Mouse (Mus musculus) C2C12 (cell line): ENCODE data around the gene Ccn2. TPM values are rescaled to one million over a fixed set of nuclear protein-coding genes. Genes with fewer than 3 reads are reported as not detected.

Experiments
- H3K27me3 ChIP-seq: one replicate; pipeline ENCODE4 v1.6.1; 2011; ENCODE audit not compliant: control insufficient read depth, insufficient read depth, insufficient read length
- H3K36me3 ChIP-seq: one replicate; pipeline ENCODE4 v1.6.1; 2011; ENCODE audit not compliant: control insufficient read depth, insufficient read depth
- H3K4me3 ChIP-seq: one replicate; pipeline ENCODE4 v1.5.1; 2011; ENCODE audit warnings: mild to moderate bottlenecking, control low read depth; ENCODE audit not compliant: poor library complexity, insufficient read depth, severe bottlenecking
- H3K79me2 ChIP-seq: one replicate; pipeline ENCODE4 v1.6.1; 2011; ENCODE audit not compliant: control insufficient read depth, insufficient read depth
- H3K79me3 ChIP-seq: one replicate; pipeline ENCODE4 v1.6.1; 2011; ENCODE audit warnings: low read depth, control low read depth
- H3ac ChIP-seq: one replicate; pipeline ENCODE3; 2011; ENCODE audit warnings: low read depth; ENCODE audit not compliant: control insufficient read depth, insufficient read length
- CEBPB ChIP-seq: IDR thresholded peaks from one replicate; pipeline ENCODE4 v1.6.1; 2011; ENCODE audit warnings: low read depth, mild to moderate bottlenecking, control low read depth, moderate library complexity
- CTCF ChIP-seq: IDR thresholded peaks from one replicate; pipeline ENCODE4 v1.5.1; 2011; ENCODE audit not compliant: control insufficient read depth, insufficient read depth, insufficient read length
- FOSL1 ChIP-seq: IDR thresholded peaks from one replicate; pipeline ENCODE4 v1.8.0; 2011; ENCODE audit warnings: mild to moderate bottlenecking, low read length; ENCODE audit not compliant: poor library complexity, insufficient read depth, severe bottlenecking
- MAX ChIP-seq: IDR thresholded peaks from one replicate; pipeline ENCODE4 v1.6.1; 2011; ENCODE audit warnings: mild to moderate bottlenecking, control low read depth
- MYOD1 ChIP-seq: IDR thresholded peaks from one replicate; pipeline ENCODE4 v1.6.1; 2011; ENCODE audit warnings: low read depth; ENCODE audit not compliant: control insufficient read depth, insufficient read length
- MYOG ChIP-seq: IDR thresholded peaks from one replicate; pipeline ENCODE4 v1.6.1; 2011; ENCODE audit not compliant: control insufficient read depth, insufficient read length; ENCODE audit errors: extremely low read depth
- USF1 ChIP-seq: IDR thresholded peaks from one replicate; pipeline ENCODE4 v1.6.1; 2011; ENCODE audit warnings: low read depth, mild to moderate bottlenecking, control low read depth, moderate library complexity
- polyA plus RNA-seq: library from polyadenylated mRNA; unstranded; fragments of >200 nt; fragmentation: generic; extraction: Trizol; gene quantifications from one replicate; pipeline ENCODE4 v1.2.1, GENCODE M21; 2012; ENCODE audit warnings: missing spikeins

The Ccn2 gene
- polyA plus RNA-seq, 1 experiment: 55.2 TPM

GRCm38 (mm10) chr10:24572044-24572960 is 22.9 kb upstream of the Ccn2 start:
- Histone ChIP-seq H3K79me3 (no peaks in the 10 kb centered on the region), H3ac (no peak overlapping the region), H3K79me2 (no peaks in the 10 kb centered on the region), H3K27me3 (no peaks in the 10 kb centered on the region), H3K4me3 (no peak overlapping the region), H3K36me3 (no peaks in the 10 kb centered on the region)
- TF ChIP-seq FOSL1: no peak
- TF ChIP-seq MAX: no peak

- Histone ChIP-seq H3ac (no peak overlapping the region), H3K79me2 (no peaks in the 10 kb centered on the region), H3K79me3 (no peaks in the 10 kb centered on the region), H3K36me3 (no peaks in the 10 kb centered on the region), H3K27me3 (no peaks in the 10 kb centered on the region), H3K4me3 (no peak overlapping the region)
- TF ChIP-seq FOSL1 (no peak), CTCF (no peak)
Measured at GRCm38 (mm10) chr10:24573484-24573883, 21.8 kb upstream of the Ccn2 start.

- Histone ChIP-seq H3K36me3 (no peaks in the 10 kb centered on the region), H3K79me3 (no peaks in the 10 kb centered on the region), H3K4me3 (no peak overlapping the region), H3ac (no peak overlapping the region), H3K27me3 (no peaks in the 10 kb centered on the region), H3K79me2 (no peaks in the 10 kb centered on the region)
- TF ChIP-seq MYOG (no peak), CEBPB (peak; percentile 99), USF1 (no peak), MAX (no peak), FOSL1 (peak; percentile 13)
Measured at GRCm38 (mm10) chr10:24581076-24581475, 14.2 kb upstream of the Ccn2 start.

GRCm38 (mm10) chr10:24588824-24589223 is 6.4 kb upstream of the Ccn2 start:
- H3K36me3 ChIP-seq: no peaks in the 10 kb centered on the region
- no peaks in the 10 kb centered on the region for H3K79me3 ChIP-seq
- H3ac ChIP-seq: no peak overlapping the region
- H3K4me3 ChIP-seq: no peak overlapping the region
- no peak for TF ChIP-seq MYOG
- TF ChIP-seq USF1: no peak
- no peak for TF ChIP-seq MYOD1
- no peak for TF ChIP-seq FOSL1
- TF ChIP-seq CEBPB: no peak
- TF ChIP-seq MAX: no peak
- no peak for TF ChIP-seq CTCF
- no peaks in the 10 kb centered on the region for H3K79me2 ChIP-seq
- no peaks in the 10 kb centered on the region for H3K27me3 ChIP-seq

- no peak overlapping the region for H3ac ChIP-seq
- H3K79me2 ChIP-seq: no peaks in the 10 kb centered on the region
- no peaks in the 10 kb centered on the region for H3K36me3 ChIP-seq
- no peaks in the 10 kb centered on the region for H3K79me3 ChIP-seq
- no peak overlapping the region for H3K4me3 ChIP-seq
- no peaks in the 10 kb centered on the region for H3K27me3 ChIP-seq
- TF ChIP-seq USF1 (no peak), CEBPB (peak; percentile 70), FOSL1 (peak; percentile 60), MAX (peak; percentile 56), MYOD1 (peak; percentile 54), MYOG (no peak), CTCF (no peak)
Measured at GRCm38 (mm10) chr10:24589238-24589637, 6.0 kb upstream of the Ccn2 start.

- H3K27me3 ChIP-seq: no peaks in the 10 kb centered on the region
- H3K79me2 ChIP-seq: peaks cover 2% of the 10 kb centered on the region
- no peak overlapping the region for H3ac ChIP-seq
- H3K4me3 ChIP-seq: no peak overlapping the region
- no peaks in the 10 kb centered on the region for H3K79me3 ChIP-seq
- no peaks in the 10 kb centered on the region for H3K36me3 ChIP-seq
- TF ChIP-seq MYOD1 (no peak), MAX (no peak), CTCF (no peak), FOSL1 (no peak), USF1 (no peak), MYOG (no peak), CEBPB (no peak)
Measured at GRCm38 (mm10) chr10:24590546-24590945, 4.7 kb upstream of the Ccn2 start.
